Mouse (Mus musculus): Measurements from ENCODE around the gene Nbeal2. TPM values are rescaled to one million over a fixed set of nuclear protein-coding genes. Genes with fewer than 3 reads are reported as not detected.

The Nbeal2 gene
- polyA plus RNA-seq, 1 experiment from 2014 or later, result 5.9 TPM

Small RNAs within 50 kb of the gene (microRNA-seq; reads per million reads assigned to microRNA genes)
- not detected for gene Mir8107

Other genes with a start within 250 kb of the Nbeal2 start
- gene Ptpn23, start 245.9 kb downstream of the Nbeal2 start, polyA plus RNA-seq (2015; fragmentation: Nextera tagmentation; extraction: Ambion mirVana), result 21.3 and 27.2 TPM in 2 replicates
- gene Ngp, start 234.4 kb downstream of the Nbeal2 start, polyA plus RNA-seq (2015; fragmentation: Nextera tagmentation; extraction: Ambion mirVana), result 0.51 and 1.2 TPM in 2 replicates
- 15.2 and 19.3 TPM in 2 replicates for gene Klhl18, start 177.5 kb downstream of the Nbeal2 start, polyA plus RNA-seq (2015; fragmentation: Nextera tagmentation; extraction: Ambion mirVana)
- 3.0 TPM in 2 replicates for gene Kif9, start 177.2 kb downstream of the Nbeal2 start, polyA plus RNA-seq (2015; fragmentation: Nextera tagmentation; extraction: Ambion mirVana)
- 34.1 and 41.4 TPM in 2 replicates for gene Setd2, start 121.6 kb downstream of the Nbeal2 start, polyA plus RNA-seq (2015; fragmentation: Nextera tagmentation; extraction: Ambion mirVana)
- gene Nradd, start 29.7 kb downstream of the Nbeal2 start, polyA plus RNA-seq (2015; fragmentation: Nextera tagmentation; extraction: Ambion mirVana), result 29.0 and 32.4 TPM in 2 replicates
- 100 and 113 TPM in 2 replicates for gene Ccdc12, start 2.3 kb upstream of the Nbeal2 start, polyA plus RNA-seq (2015; fragmentation: Nextera tagmentation; extraction: Ambion mirVana)
- 0.39 TPM in 1 of 2 replicates, not detected in the other for gene Myl3, start 87.7 kb upstream of the Nbeal2 start, polyA plus RNA-seq (2015; fragmentation: Nextera tagmentation; extraction: Ambion mirVana)
- gene Pth1r, start 93.0 kb upstream of the Nbeal2 start, polyA plus RNA-seq (2015; fragmentation: Nextera tagmentation; extraction: Ambion mirVana), result 6.4 and 8.4 TPM in 2 replicates
- gene Prss42, start 144.0 kb upstream of the Nbeal2 start, polyA plus RNA-seq (2015; fragmentation: Nextera tagmentation; extraction: Ambion mirVana), result not detected in 2 replicates
- gene Prss44, start 159.8 kb upstream of the Nbeal2 start, polyA plus RNA-seq (2015; fragmentation: Nextera tagmentation; extraction: Ambion mirVana), result not detected in 2 replicates
- gene Prss43, start 172.5 kb upstream of the Nbeal2 start, polyA plus RNA-seq (2015; fragmentation: Nextera tagmentation; extraction: Ambion mirVana), result not detected in 2 replicates
- gene Prss45, start 180.4 kb upstream of the Nbeal2 start, polyA plus RNA-seq (2015; fragmentation: Nextera tagmentation; extraction: Ambion mirVana), result not detected in 2 replicates
- gene Prss46, start 190.3 kb upstream of the Nbeal2 start, polyA plus RNA-seq (2015; fragmentation: Nextera tagmentation; extraction: Ambion mirVana), result not detected in 2 replicates
- 0.14 TPM in 1 of 2 replicates, not detected in the other for gene Prss50, start 203.8 kb upstream of the Nbeal2 start, polyA plus RNA-seq (2015; fragmentation: Nextera tagmentation; extraction: Ambion mirVana)
- 0.65 and 1.1 TPM in 2 replicates for gene Als2cl, start 225.7 kb upstream of the Nbeal2 start, polyA plus RNA-seq (2015; fragmentation: Nextera tagmentation; extraction: Ambion mirVana)
- 0.86 and 1.8 TPM in 2 replicates for gene Tmie, start 226.0 kb upstream of the Nbeal2 start, polyA plus RNA-seq (2015; fragmentation: Nextera tagmentation; extraction: Ambion mirVana)